Mouse (Mus musculus) right cerebral cortex, postnatal 14 days (tissue): ENCODE results near the gene S100a4.

Experiments
- DNase-seq: peaks from one replicate; pipeline ENCODE4 v3.0.0; 2022

The S100a4 gene

GRCm38 (mm10) chr3:90600458-90601195, 2.9 kb upstream of the S100a4 start:
- DNase-seq: no peak

GRCm38 (mm10) chr3:90601486-90602110, 2.0 kb upstream of the S100a4 start, which contains the start of gene Gm42674:
Gene Gm42674 (plus strand): TSS chr3:90601904.
- no peak for DNase-seq

GRCm38 (mm10) chr3:90604416-90604815, 845 bp downstream of the S100a4 start:
- DNase-seq: no peak

- no peak for DNase-seq
These were observed 1.5 kb downstream of the S100a4 start for GRCm38 (mm10) chr3:90605049-90605448.

GRCm38 (mm10) chr3:90605736-90606135, 2.2 kb downstream of the S100a4 start:
- no peak for DNase-seq

- no peak for DNase-seq
These were observed 2.6 kb downstream of the S100a4 start for GRCm38 (mm10) chr3:90606185-90606584.

GRCm38 (mm10) chr3:90607361-90607760, 3.8 kb downstream of the S100a4 start:
- DNase-seq: no peak

GRCm38 (mm10) chr3:90608223-90608622, 4.7 kb downstream of the S100a4 start, which contains the start of gene S100a5:
Gene S100a5 (plus strand): TSS chr3:90608523.
- no peak for DNase-seq

- DNase-seq: no peak
These were observed 5.5 kb downstream of the S100a4 start for GRCm38 (mm10) chr3:90609102-90609501.

- DNase-seq: no peak
These were observed 7.9 kb downstream of the S100a4 start for GRCm38 (mm10) chr3:90611494-90611893.

GRCm38 (mm10) chr3:90612061-90612460, 8.5 kb downstream of the S100a4 start:
- no peak for DNase-seq

GRCm38 (mm10) chr3:90612728-90613291, 9.2 kb downstream of the S100a4 start, which contains the start of gene S100a6:
Gene S100a6 (plus strand): TSS chr3:90612882.
- peak; percentile 54 for DNase-seq

- DNase-seq: no peak
These were observed 10.0 kb downstream of the S100a4 start for GRCm38 (mm10) chr3:90613461-90614147.

GRCm38 (mm10) chr3:90614148-90614530, 10.6 kb downstream of the S100a4 start:
- DNase-seq: no peak

GRCm38 (mm10) chr3:90614611-90615251, 11.2 kb downstream of the S100a4 start:
- DNase-seq: no peak

- peak; percentile 70 for DNase-seq
These were observed 11.8 kb downstream of the S100a4 start for GRCm38 (mm10) chr3:90615415-90615814.

GRCm38 (mm10) chr3:90615911-90616310, 12.3 kb downstream of the S100a4 start:
- no peak for DNase-seq

GRCm38 (mm10) chr3:90617586-90617985, 14.0 kb downstream of the S100a4 start:
- no peak for DNase-seq

- DNase-seq: no peak
These were observed 18.0 kb downstream of the S100a4 start for GRCm38 (mm10) chr3:90621552-90621951.

- DNase-seq: peak; percentile 65
These were observed 20.0 kb downstream of the S100a4 start for GRCm38 (mm10) chr3:90623435-90624071.

GRCm38 (mm10) chr3:90625496-90625895, 21.9 kb downstream of the S100a4 start:
- no peak for DNase-seq
